Mouse (Mus musculus): ENCODE measurements around the gene Anks1. TPM values are rescaled to one million over a fixed set of nuclear protein-coding genes. Genes with fewer than 3 reads are reported as not detected.
A peak's percentile ranks its signal among the peaks of the same experiment; 100 is the strongest.

Anks1 gene
- total and polyA plus RNA-seq, 2 experiments, result 8.8 to 10.0 TPM

- TF ChIP-seq POLR2A (IDR thresholded peaks at IDR 0.05; ENCODE audit: extremely low read depth, insufficient read depth, low read length) (no peak), CTCF (IDR thresholded peaks at IDR 0.05; ENCODE audit: low read depth, low read length) (no peak)
- Histone ChIP-seq H3K4me1 (ENCODE audit: control insufficient read depth, insufficient read depth, low read length) (peaks cover 55% of the 10 kb centered on the region), H3K27ac (replicated peaks; ENCODE audit: insufficient read depth, low read depth, low read length) (peak overlapping the region; percentile 95), H3K36me3 (ENCODE audit: control insufficient read depth, insufficient read depth, low read length) (no peaks in the 10 kb centered on the region), H3K4me3 (ENCODE audit: insufficient read depth, low read depth, low read length) (peak overlapping the region; percentile 56), H3K79me2 (ENCODE audit: control insufficient read depth, insufficient read depth, low read length) (peaks cover 8% of the 10 kb centered on the region; the same call in 1 of the 2 replicates), H3K9ac (ENCODE audit: low read depth, low read length) (peak overlapping the region; percentile 82), H3K27me3 (ENCODE audit: control insufficient read depth, insufficient read depth, low read length) (no peaks in the 10 kb centered on the region)
- DNase-seq (ENCODE audit: extremely low read depth, low read depth, low spot score), result no peak
- WGBS, result 78% methylated on average over 10 of the region's 10 CpGs
These were observed 100.1 kb downstream of the Anks1 start for GRCm38 (mm10) chr17:28009066-28009715.

GRCm38 (mm10) chr17:28009716-28010114, 100.6 kb downstream of the Anks1 start:
- Histone ChIP-seq H3K27me3 (ENCODE audit: control insufficient read depth, insufficient read depth, low read length) (no peaks in the 10 kb centered on the region), H3K27ac (replicated peaks; ENCODE audit: insufficient read depth, low read depth, low read length) (peak overlapping the region; percentile 95), H3K4me1 (ENCODE audit: control insufficient read depth, insufficient read depth, low read length) (peaks cover 55% of the 10 kb centered on the region), H3K79me2 (ENCODE audit: control insufficient read depth, insufficient read depth, low read length) (peaks cover 8% of the 10 kb centered on the region; the same call in 1 of the 2 replicates), H3K4me3 (ENCODE audit: insufficient read depth, low read depth, low read length) (0 out of 2 replicates have a peak overlapping the region, but pooled peaks have one; percentile 56), H3K9ac (ENCODE audit: low read depth, low read length) (peak overlapping the region; percentile 82), H3K36me3 (ENCODE audit: control insufficient read depth, insufficient read depth, low read length) (no peaks in the 10 kb centered on the region)
- no peak for TF ChIP-seq CTCF (IDR thresholded peaks at IDR 0.05; ENCODE audit: low read depth, low read length)
- no peak for TF ChIP-seq POLR2A (IDR thresholded peaks at IDR 0.05; ENCODE audit: extremely low read depth, insufficient read depth, low read length)
- 31% methylated on average over 7 of the region's 7 CpGs for WGBS
- peak; percentile 91 for DNase-seq (ENCODE audit: extremely low read depth, low read depth, low spot score)

GRCm38 (mm10) chr17:28010925-28011324, 101.8 kb downstream of the Anks1 start:
- Histone ChIP-seq H3K79me2 (ENCODE audit: control insufficient read depth, insufficient read depth, low read length) (peaks cover 8% of the 10 kb centered on the region; the same call in 1 of the 2 replicates), H3K27ac (replicated peaks; ENCODE audit: insufficient read depth, low read depth, low read length) (no peak overlapping the region), H3K4me3 (ENCODE audit: insufficient read depth, low read depth, low read length) (no peak overlapping the region), H3K4me1 (ENCODE audit: control insufficient read depth, insufficient read depth, low read length) (peaks cover 55% of the 10 kb centered on the region), H3K27me3 (ENCODE audit: control insufficient read depth, insufficient read depth, low read length) (no peaks in the 10 kb centered on the region), H3K36me3 (ENCODE audit: control insufficient read depth, insufficient read depth, low read length) (no peaks in the 10 kb centered on the region), H3K9ac (ENCODE audit: low read depth, low read length) (no peak overlapping the region)
- WGBS, result 97% methylated on average over 2 of the region's 2 CpGs
- TF ChIP-seq POLR2A (IDR thresholded peaks at IDR 0.05; ENCODE audit: extremely low read depth, insufficient read depth, low read length) (no peak), CTCF (IDR thresholded peaks at IDR 0.05; ENCODE audit: low read depth, low read length) (no peak)
- DNase-seq (ENCODE audit: extremely low read depth, low read depth, low spot score), result no peak

- Histone ChIP-seq H3K4me3 (ENCODE audit: insufficient read depth, low read depth, low read length) (no peak overlapping the region), H3K36me3 (ENCODE audit: control insufficient read depth, insufficient read depth, low read length) (no peaks in the 10 kb centered on the region), H3K4me1 (ENCODE audit: control insufficient read depth, insufficient read depth, low read length) (peaks cover 48% of the 10 kb centered on the region), H3K9ac (ENCODE audit: low read depth, low read length) (no peak overlapping the region), H3K27ac (replicated peaks; ENCODE audit: insufficient read depth, low read depth, low read length) (peak overlapping the region; percentile 8; the same call in 1 of the 2 replicates), H3K27me3 (ENCODE audit: control insufficient read depth, insufficient read depth, low read length) (no peaks in the 10 kb centered on the region), H3K79me2 (ENCODE audit: control insufficient read depth, insufficient read depth, low read length) (peaks cover 8% of the 10 kb centered on the region; the same call in 1 of the 2 replicates)
- peak; percentile 67 for DNase-seq (ENCODE audit: extremely low read depth, low read depth, low spot score)
- TF ChIP-seq CTCF (IDR thresholded peaks at IDR 0.05; ENCODE audit: low read depth, low read length), result no peak
- TF ChIP-seq POLR2A (IDR thresholded peaks at IDR 0.05; ENCODE audit: extremely low read depth, insufficient read depth, low read length), result no peak
- 27% methylated on average over 6 of the region's 6 CpGs for WGBS
These were observed 103.7 kb downstream of the Anks1 start for GRCm38 (mm10) chr17:28012851-28013250.

- Histone ChIP-seq H3K4me1 (ENCODE audit: control insufficient read depth, insufficient read depth, low read length) (peaks cover 43% of the 10 kb centered on the region), H3K27me3 (ENCODE audit: control insufficient read depth, insufficient read depth, low read length) (no peaks in the 10 kb centered on the region), H3K9ac (ENCODE audit: low read depth, low read length) (no peak overlapping the region), H3K79me2 (ENCODE audit: control insufficient read depth, insufficient read depth, low read length) (peaks cover 8% of the 10 kb centered on the region; the same call in 1 of the 2 replicates), H3K27ac (replicated peaks; ENCODE audit: insufficient read depth, low read depth, low read length) (peak overlapping the region; percentile 8; the same call in 1 of the 2 replicates), H3K4me3 (ENCODE audit: insufficient read depth, low read depth, low read length) (no peak overlapping the region), H3K36me3 (ENCODE audit: control insufficient read depth, insufficient read depth, low read length) (no peaks in the 10 kb centered on the region)
- DNase-seq (ENCODE audit: extremely low read depth, low read depth, low spot score), result no peak
- TF ChIP-seq POLR2A (IDR thresholded peaks at IDR 0.05; ENCODE audit: extremely low read depth, insufficient read depth, low read length), result 0 out of 2 replicates have a peak, but pooled peaks have one; percentile 14
- peak; percentile 54 for TF ChIP-seq CTCF (IDR thresholded peaks at IDR 0.05; ENCODE audit: low read depth, low read length)
- 67% methylated on average over 12 of the region's 12 CpGs for WGBS
These were observed 104.3 kb downstream of the Anks1 start for GRCm38 (mm10) chr17:28013259-28013875.

All from liver, adult 2 months (tissue).